Mouse (Mus musculus) heart, postnatal 0 days (tissue): ENCODE data around the gene Ppif. TPM values are rescaled to one million over a fixed set of nuclear protein-coding genes. Genes with fewer than 3 reads are reported as not detected.

Experiments used
- ATAC-seq: fragments of 200-750 bp; cut with Nextera tagmentation; 2 replicates; pipeline ENCODE4 v1.8.0; 2017; ENCODE audit warnings: low read depth, moderate number of reproducible peaks, moderate library complexity; ENCODE audit not compliant: insufficient read depth
- DNase-seq: peaks from one replicate; pipeline ENCODE4 v3.0.0-alpha.2; 2016; ENCODE audit warnings: low spot score
- H3K27ac ChIP-seq: fragments of 300-500 bp; sonication (generic); 2 replicates; pipeline ENCODE4 v1.5.1; 2014; ENCODE audit warnings: low read depth, mild to moderate bottlenecking
- H3K27me3 ChIP-seq: fragments of 300-500 bp; sonication (generic); 2 replicates; pipeline ENCODE4 v1.6.1; 2014; ENCODE audit warnings: low read length, mixed read lengths; ENCODE audit not compliant: control insufficient read depth, insufficient read depth
- H3K36me3 ChIP-seq: fragments of 300-500 bp; sonication (generic); replicated peaks from 2 replicates; pipeline ENCODE4 v1.6.1; 2014; ENCODE audit warnings: low read length, mixed read lengths; ENCODE audit not compliant: control insufficient read depth, insufficient read depth
- H3K4me1 ChIP-seq: fragments of 300-500 bp; sonication (generic); 2 replicates; pipeline ENCODE4 v1.6.1; 2014; ENCODE audit warnings: antibody characterized with exemption; ENCODE audit not compliant: control insufficient read depth, insufficient read depth
- H3K4me2 ChIP-seq: fragments of 300-500 bp; sonication (generic); 2 replicates; pipeline ENCODE4 v1.6.1; 2014; ENCODE audit warnings: low read depth, mild to moderate bottlenecking, low read length, moderate library complexity
- H3K4me3 ChIP-seq: fragments of 300-500 bp; sonication (generic); 2 replicates; pipeline ENCODE4 v1.5.1; 2014; ENCODE audit warnings: low read depth, low read length
- H3K9ac ChIP-seq: fragments of 300-500 bp; sonication (generic); replicated peaks from 2 replicates; pipeline ENCODE4 v1.6.1; 2014; ENCODE audit warnings: low read depth, low read length, mixed read lengths
- H3K9me3 ChIP-seq: fragments of 300-500 bp; sonication (generic); replicated peaks from 2 replicates; pipeline ENCODE4 v1.6.1; 2016; ENCODE audit warnings: low read length; ENCODE audit not compliant: control insufficient read depth
- CTCF ChIP-seq: IDR thresholded peaks from 2 replicates; pipeline ENCODE4 v1.5.1; 2016; ENCODE audit warnings: antibody characterized with exemption, control low read depth, low read depth
- EP300 ChIP-seq: IDR thresholded peaks from 2 replicates; pipeline ENCODE4 v1.6.1; 2016; ENCODE audit warnings: antibody characterized with exemption, low read depth
- WGBS: fragments of 180-500 bp; shearing (Covaris S2); extraction: QIAGEN DNeasy Blood & Tissue Kit; methylation state at CpG from one replicate; pipeline ENCODE4 v1.1.7; 2014; 5-methylcytosine and 5-hydroxymethylcytosine counted together
- polyA plus RNA-seq: library from polyadenylated mRNA; unstranded; fragments of >200 nt; fragmentation: Nextera tagmentation; extraction: Ambion mirVana; gene quantifications from 2 replicates; pipeline ENCODE4 v1.2.1, GENCODE M21; 2015
- total RNA-seq: library from RNA; depleted of rRNA; stranded (reverse); fragments of >200 nt; gene quantifications from 2 replicates; pipeline ENCODE4 v1.2.3, GENCODE M21; 2014; ENCODE audit warnings: low replicate concordance

Gene Ppif
- total and polyA plus RNA-seq, 2 experiments from 2014 or later, result 140 to 205 TPM

DNA sequence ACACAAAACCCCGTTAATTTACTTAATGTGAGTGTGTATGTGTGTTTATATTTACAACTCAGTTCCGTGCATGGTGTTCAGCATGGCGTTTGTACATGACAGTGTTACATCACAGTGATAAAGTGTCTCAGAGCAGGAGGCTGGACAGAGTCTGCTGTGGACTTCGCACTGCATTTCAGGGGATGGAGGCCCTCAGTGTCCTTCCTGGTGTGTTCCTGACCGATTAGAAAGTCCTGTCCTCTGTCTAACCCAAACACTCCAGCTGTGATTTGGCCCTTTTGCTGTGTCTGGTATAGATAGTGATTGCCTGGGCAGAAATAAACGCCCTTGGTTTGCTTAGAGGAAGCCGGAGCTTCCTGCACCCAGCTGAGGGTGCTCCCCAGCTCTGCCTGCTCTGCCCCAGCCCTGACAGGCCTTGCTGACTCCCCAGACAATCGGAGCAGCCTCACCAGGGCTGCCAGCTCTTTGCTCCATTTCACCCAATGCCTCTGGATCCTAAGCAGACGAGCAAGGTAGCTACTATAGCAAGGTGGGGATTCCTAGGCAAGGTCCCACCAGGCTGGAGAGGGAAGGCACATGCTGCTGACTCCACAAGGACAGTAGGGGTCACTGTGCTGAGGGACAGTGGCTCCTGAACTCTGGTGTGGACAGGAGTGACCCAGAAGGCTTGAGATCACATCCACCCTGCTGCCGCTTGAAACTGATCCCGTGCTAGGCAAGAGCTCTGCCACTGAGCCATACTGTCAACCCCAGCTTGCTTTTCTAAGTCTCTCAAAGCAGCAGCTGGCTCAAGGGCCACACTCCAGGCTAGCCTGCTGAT is 51.6 kb downstream of the Ppif start:
- 32% methylated on average over 11 of the region's 11 CpGs for WGBS
- peaks cover 51% of the 10 kb centered on the region for H3K4me1 ChIP-seq
- DNase-seq, result no peak
- no peak overlapping the region for H3K4me3 ChIP-seq
- H3K27me3 ChIP-seq, result no peaks in the 10 kb centered on the region
- H3K36me3 ChIP-seq, result peaks cover 38% of the 10 kb centered on the region
- TF ChIP-seq CTCF (peak; percentile 36), EP300 (no peak)
- peak overlapping the region; percentile 61 for H3K27ac ChIP-seq
- no peaks in the 10 kb centered on the region for H3K9me3 ChIP-seq
- H3K4me2 ChIP-seq, result no peak overlapping the region
- 0 out of 2 replicates have a peak overlapping the region, but pooled peaks have one; percentile 30 for H3K9ac ChIP-seq
- no peak for ATAC-seq

DNA sequence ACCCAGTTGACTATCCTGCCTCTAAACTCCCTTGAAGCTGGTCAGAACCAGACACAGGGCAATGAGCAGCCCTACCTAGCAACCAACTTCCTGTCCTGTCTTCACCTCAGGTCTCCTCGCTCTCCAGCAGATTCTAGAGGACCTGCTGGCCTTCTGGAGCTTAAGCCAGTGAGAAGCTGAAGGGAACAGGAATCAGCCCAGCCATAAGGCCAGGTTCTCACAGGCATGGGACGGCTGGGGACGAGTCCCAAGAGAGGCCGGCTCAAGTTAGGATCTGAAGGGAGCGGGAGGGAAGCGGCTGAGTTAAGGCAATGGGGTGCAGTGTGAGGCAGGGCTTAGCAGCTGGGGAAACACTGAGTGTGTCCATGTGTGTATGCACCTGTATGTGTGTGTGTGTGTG is 52.4 kb downstream of the Ppif start:
- Histone ChIP-seq H3K9me3 (no peaks in the 10 kb centered on the region), H3K4me3 (no peak overlapping the region), H3K27ac (peak overlapping the region; percentile 61; the same call in 1 of the 2 replicates), H3K4me2 (no peak overlapping the region), H3K9ac (no peak overlapping the region), H3K36me3 (peaks cover 37% of the 10 kb centered on the region), H3K27me3 (no peaks in the 10 kb centered on the region), H3K4me1 (peaks cover 55% of the 10 kb centered on the region)
- no peak for ATAC-seq
- TF ChIP-seq EP300 (no peak), CTCF (no peak)
- 67% methylated on average over 6 of the region's 6 CpGs for WGBS
- no peak for DNase-seq

- Histone ChIP-seq H3K36me3 (peaks cover 45% of the 10 kb centered on the region), H3K4me2 (no peak overlapping the region), H3K4me1 (peaks cover 55% of the 10 kb centered on the region), H3K4me3 (no peak overlapping the region), H3K9ac (no peak overlapping the region), H3K27ac (peak overlapping the region; percentile 7; the same call in 1 of the 2 replicates), H3K27me3 (no peaks in the 10 kb centered on the region), H3K9me3 (no peaks in the 10 kb centered on the region)
- 63% methylated on average over 21 of the region's 21 CpGs for WGBS
- DNase-seq (no peak), ATAC-seq (no peak)
- TF ChIP-seq CTCF, result no peak
- TF ChIP-seq EP300, result no peak
Observed at GRCm38 (mm10) chr14:25746971-25747945, 53.3 kb downstream of the Ppif start.

- H3K9ac ChIP-seq, result no peak overlapping the region
- DNase-seq, result no peak
- TF ChIP-seq CTCF, result no peak
- no peak for TF ChIP-seq EP300
Observed at GRCm38 (mm10) chr14:25747996-25748756, 54.2 kb downstream of the Ppif start.

More at GRCm38 (mm10) chr14:25747996-25748756, 54.2 kb downstream of the Ppif start:
- H3K36me3 ChIP-seq, result peaks cover 46% of the 10 kb centered on the region
- H3K27ac ChIP-seq, result peak overlapping the region; percentile 7; the same call in 1 of the 2 replicates
- H3K4me1 ChIP-seq, result peaks cover 48% of the 10 kb centered on the region
- no peak for ATAC-seq
- H3K4me2 ChIP-seq, result no peak overlapping the region
- H3K9me3 ChIP-seq, result no peaks in the 10 kb centered on the region
- no peak overlapping the region for H3K4me3 ChIP-seq
- 53% methylated on average over 7 of the region's 7 CpGs for WGBS
- no peaks in the 10 kb centered on the region for H3K27me3 ChIP-seq
